Mouse (Mus musculus) midbrain, embryonic 11.5 days (tissue): ENCODE data around the gene Tmppe. TPM values are rescaled to one million over a fixed set of nuclear protein-coding genes. Genes with fewer than 3 reads are reported as not detected.

Experiments used
- ATAC-seq: fragments of 200-750 bp; cut with Nextera tagmentation; 2 replicates; pipeline ENCODE4 v1.8.0; 2017; ENCODE audit warnings: moderate TSS enrichment, moderate library complexity; ENCODE audit not compliant: low FRiP score
- DNase-seq: peaks from one replicate; pipeline ENCODE4 v3.0.0; 2015; ENCODE audit warnings: low spot score; ENCODE audit errors: missing footprints
- H3K27ac ChIP-seq: fragments of 300-500 bp; sonication (generic); 2 replicates; pipeline ENCODE4 v1.5.1; 2014; ENCODE audit warnings: low read depth, low read length
- H3K27me3 ChIP-seq: fragments of 300-500 bp; sonication (generic); 2 replicates; pipeline ENCODE4 v1.6.1; 2014; ENCODE audit warnings: mild to moderate bottlenecking, low read length, moderate library complexity, mixed read lengths; ENCODE audit not compliant: control insufficient read depth, insufficient read depth
- H3K36me3 ChIP-seq: fragments of 300-500 bp; sonication (generic); 2 replicates; pipeline ENCODE4 v1.6.1; 2014; ENCODE audit warnings: mild to moderate bottlenecking, low read length, moderate library complexity, mixed read lengths; ENCODE audit not compliant: control insufficient read depth, insufficient read depth
- H3K4me1 ChIP-seq: fragments of 300-500 bp; sonication (generic); 2 replicates; pipeline ENCODE4 v1.6.1; 2014; ENCODE audit warnings: low read length; ENCODE audit not compliant: control insufficient read depth, insufficient read depth
- H3K4me2 ChIP-seq: fragments of 300-500 bp; sonication (generic); 2 replicates; pipeline ENCODE4 v1.6.1; 2014; ENCODE audit warnings: mild to moderate bottlenecking, moderate library complexity
- H3K4me3 ChIP-seq: fragments of 300-500 bp; sonication (generic); 2 replicates; pipeline ENCODE4 v1.5.1; 2014; ENCODE audit warnings: low read depth, low read length
- H3K9ac ChIP-seq: fragments of 300-500 bp; sonication (generic); 2 replicates; pipeline ENCODE4 v1.6.1; 2014; ENCODE audit warnings: low read length
- H3K9me3 ChIP-seq: fragments of 300-500 bp; sonication (generic); 2 replicates; pipeline ENCODE4 v1.6.1; 2016; ENCODE audit warnings: low read length; ENCODE audit not compliant: control insufficient read depth
- WGBS: fragments of 180-500 bp; shearing (Covaris S2); extraction: QIAGEN DNeasy Blood & Tissue Kit; methylation state at CpG from one replicate; pipeline ENCODE4 v1.1.7; 2014; 5-methylcytosine and 5-hydroxymethylcytosine counted together
- polyA plus RNA-seq: library from polyadenylated mRNA; unstranded; fragments of >200 nt; fragmentation: Nextera tagmentation; extraction: Ambion mirVana; gene quantifications from 2 replicates; pipeline ENCODE4 v1.2.1, GENCODE M21; 2014

The Tmppe gene
- polyA plus RNA-seq, 1 experiment from 2014 or later = 3.1 TPM

GRCm38 (mm10) chr9:114410313-114410862 lies 9.5 kb downstream of the Tmppe start:
- Histone ChIP-seq H3K4me1 (no peaks in the 10 kb centered on the region), H3K9ac (no peak overlapping the region), H3K27ac (no peak overlapping the region), H3K9me3 (0 out of 2 replicates have a peak, but pooled peaks cover 2% of the 10 kb centered on the region), H3K36me3 (peaks cover 9% of the 10 kb centered on the region), H3K27me3 (no peaks in the 10 kb centered on the region), H3K4me3 (no peak overlapping the region), H3K4me2 (no peak overlapping the region)
- no peak for DNase-seq
- ATAC-seq = no peak
- WGBS = 96% methylated on average over 11 of the region's 11 CpGs

GRCm38 (mm10) chr9:114411295-114411694 lies 10.4 kb downstream of the Tmppe start:
- Histone ChIP-seq H3K27ac (no peak overlapping the region), H3K9ac (no peak overlapping the region), H3K4me2 (no peak overlapping the region), H3K36me3 (0 out of 2 replicates have a peak, but pooled peaks cover 2% of the 10 kb centered on the region), H3K4me3 (no peak overlapping the region), H3K27me3 (no peaks in the 10 kb centered on the region), H3K9me3 (0 out of 2 replicates have a peak, but pooled peaks cover 2% of the 10 kb centered on the region), H3K4me1 (no peaks in the 10 kb centered on the region)
- ATAC-seq = no peak
- DNase-seq = no peak
- WGBS = 91% methylated on average over 5 of the region's 5 CpGs

GRCm38 (mm10) chr9:114412406-114412805 lies 11.5 kb downstream of the Tmppe start:
- no peaks in the 10 kb centered on the region for H3K4me1 ChIP-seq
- H3K4me2 ChIP-seq = no peak overlapping the region
- 0 out of 2 replicates have a peak, but pooled peaks cover 2% of the 10 kb centered on the region for H3K36me3 ChIP-seq
- H3K4me3 ChIP-seq = no peak overlapping the region
- H3K27ac ChIP-seq = no peak overlapping the region
- no peak overlapping the region for H3K9ac ChIP-seq
- DNase-seq = peak; percentile 61
- H3K27me3 ChIP-seq = no peaks in the 10 kb centered on the region
- H3K9me3 ChIP-seq = 0 out of 2 replicates have a peak, but pooled peaks cover 2% of the 10 kb centered on the region
- WGBS = 93% methylated on average over 9 of the region's 9 CpGs
- ATAC-seq = no peak

GRCm38 (mm10) chr9:114413866-114414265 lies 13.0 kb downstream of the Tmppe start:
- Histone ChIP-seq H3K9ac (no peak overlapping the region), H3K4me2 (no peak overlapping the region), H3K36me3 (0 out of 2 replicates have a peak, but pooled peaks cover 2% of the 10 kb centered on the region), H3K9me3 (0 out of 2 replicates have a peak, but pooled peaks cover 2% of the 10 kb centered on the region), H3K4me1 (no peaks in the 10 kb centered on the region), H3K27ac (no peak overlapping the region), H3K27me3 (no peaks in the 10 kb centered on the region), H3K4me3 (no peak overlapping the region)
- no peak for ATAC-seq
- WGBS = 91% methylated on average over 12 of the region's 12 CpGs
- DNase-seq = no peak

- DNase-seq (peak; percentile 93), ATAC-seq (0 out of 2 replicates have a peak, but pooled peaks have one; percentile 28)
- Histone ChIP-seq H3K4me1 (no peaks in the 10 kb centered on the region), H3K4me2 (no peak overlapping the region), H3K36me3 (no peaks in the 10 kb centered on the region), H3K27ac (no peak overlapping the region), H3K9ac (no peak overlapping the region), H3K9me3 (0 out of 2 replicates have a peak, but pooled peaks cover 2% of the 10 kb centered on the region), H3K4me3 (no peak overlapping the region), H3K27me3 (no peaks in the 10 kb centered on the region)
- WGBS = 23% methylated on average over 11 of the region's 11 CpGs
These were observed 14.8 kb downstream of the Tmppe start for GRCm38 (mm10) chr9:114415701-114416100.

- WGBS = 93% methylated on average over 21 of the region's 21 CpGs
These were observed 16.0 kb downstream of the Tmppe start for GRCm38 (mm10) chr9:114416646-114417517.

GRCm38 (mm10) chr9:114418187-114418586 lies 17.3 kb downstream of the Tmppe start:
- H3K36me3 ChIP-seq = no peaks in the 10 kb centered on the region; the same call in 1 of the 2 replicates
- ATAC-seq (0 out of 2 replicates have a peak, but pooled peaks have one; percentile 15), DNase-seq (peak; percentile 92)
- no peaks in the 10 kb centered on the region for H3K4me1 ChIP-seq
- no peaks in the 10 kb centered on the region for H3K9me3 ChIP-seq
- H3K4me3 ChIP-seq = no peak overlapping the region
- H3K27ac ChIP-seq = no peak overlapping the region
- H3K27me3 ChIP-seq = no peaks in the 10 kb centered on the region
- H3K9ac ChIP-seq = no peak overlapping the region
- WGBS = 70% methylated on average over 7 of the region's 7 CpGs
- no peak overlapping the region for H3K4me2 ChIP-seq

More at GRCm38 (mm10) chr9:114416646-114417517, 16.0 kb downstream of the Tmppe start:
- DNase-seq = peak; percentile 23
- no peaks in the 10 kb centered on the region for H3K9me3 ChIP-seq
- no peak overlapping the region for H3K27ac ChIP-seq
- no peaks in the 10 kb centered on the region; the same call in 1 of the 2 replicates for H3K36me3 ChIP-seq
- no peak overlapping the region for H3K4me3 ChIP-seq
- no peak for ATAC-seq
- H3K27me3 ChIP-seq = no peaks in the 10 kb centered on the region
- no peak overlapping the region for H3K4me2 ChIP-seq
- H3K4me1 ChIP-seq = no peaks in the 10 kb centered on the region
- no peak overlapping the region for H3K9ac ChIP-seq

- H3K36me3 ChIP-seq = peaks cover 2% of the 10 kb centered on the region
- no peaks in the 10 kb centered on the region for H3K27me3 ChIP-seq
- ATAC-seq = 0 out of 2 replicates have a peak, but pooled peaks have one; percentile 7
These were observed 19.5 kb downstream of the Tmppe start for GRCm38 (mm10) chr9:114420443-114420842.

GRCm38 (mm10) chr9:114421045-114421444 lies 20.1 kb downstream of the Tmppe start:
- H3K9me3 ChIP-seq = no peaks in the 10 kb centered on the region; the same call in 1 of the 2 replicates
- no peak for ATAC-seq

More at GRCm38 (mm10) chr9:114420443-114420842, 19.5 kb downstream of the Tmppe start:
- 82% methylated on average over 8 of the region's 8 CpGs for WGBS
- peak; percentile 78 for DNase-seq
- Histone ChIP-seq H3K9me3 (no peaks in the 10 kb centered on the region; the same call in 1 of the 2 replicates), H3K9ac (no peak overlapping the region), H3K27ac (no peak overlapping the region), H3K4me3 (no peak overlapping the region), H3K4me1 (no peaks in the 10 kb centered on the region), H3K4me2 (no peak overlapping the region)

More at GRCm38 (mm10) chr9:114421045-114421444, 20.1 kb downstream of the Tmppe start:
- Histone ChIP-seq H3K4me1 (no peaks in the 10 kb centered on the region), H3K27ac (no peak overlapping the region), H3K9ac (no peak overlapping the region), H3K4me3 (no peak overlapping the region), H3K36me3 (peaks cover 5% of the 10 kb centered on the region), H3K27me3 (no peaks in the 10 kb centered on the region), H3K4me2 (no peak overlapping the region)
- 65% methylated on average over 3 of the region's 3 CpGs for WGBS
- peak; percentile 37 for DNase-seq
